Mouse (Mus musculus) erythroblast, embryonic 14.5 days (primary cell): ENCODE results near the gene Gm47995.
"Not testable (repeated sequence)": the region's sequence is repeated elsewhere in the genome, so short reads cannot be mapped to it uniquely, and the experiment has no call there.

Experiments
- GATA1 ChIP-seq: IDR thresholded peaks from 2 replicates; pipeline ENCODE4 v1.6.1; 2012; ENCODE audit warnings: low read length, inconsistent platforms, mixed read lengths
- TAL1 ChIP-seq: IDR thresholded peaks from 3 replicates; pipeline ENCODE4 v1.6.1; 2012; ENCODE audit warnings: low read length, inconsistent platforms, mixed read lengths

DNA sequence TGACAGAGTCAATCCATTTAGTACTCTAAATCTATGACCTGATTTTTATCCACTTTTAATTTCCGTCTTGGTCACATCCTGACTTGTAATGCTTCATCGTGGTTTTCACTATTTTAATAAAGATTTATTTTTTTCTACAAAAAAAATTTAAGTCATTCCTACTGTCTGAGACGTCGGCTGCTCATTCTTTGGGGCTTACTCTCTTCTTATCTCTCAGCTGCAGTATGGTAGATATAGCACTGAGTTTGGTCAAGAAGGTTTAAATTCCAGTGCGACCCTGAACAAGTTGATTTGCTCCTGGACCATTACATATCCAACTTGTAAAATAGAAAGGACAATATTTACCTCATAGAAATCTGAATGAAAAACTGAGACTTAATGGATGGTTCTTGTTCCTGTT lies 13.4 kb downstream of the Gm47995 start:
- not testable (repeated sequence) for TF ChIP-seq TAL1, GATA1
